Mouse (Mus musculus) heart, embryonic 14.5 days (tissue): Measurements from ENCODE around the gene Tdrd1. TPM values are rescaled to one million over a fixed set of nuclear protein-coding genes. Genes with fewer than 3 reads are reported as not detected.

ENCODE experiments used
- ATAC-seq: fragments of 200-750 bp; cut with Nextera tagmentation; 2 replicates; pipeline ENCODE4 v1.8.0; 2017; ENCODE audit warnings: low read depth, moderate TSS enrichment; ENCODE audit not compliant: insufficient number of reproducible peaks, insufficient read depth, low FRiP score
- H3K27ac ChIP-seq, 2 experiments: fragments of 200-500 bp in 1 of 2; fragments of 300-500 bp in 1 of 2; sonication (generic) in 1 of 2; replicated peaks in 1 of 2; 2 replicates each; pipeline ENCODE4 v1.5.1; 2012 to 2014; ENCODE audit warnings: low read depth in 2 of 2, low read length in 2 of 2, control low read depth in 1 of 2, mild to moderate bottlenecking in 1 of 2, mixed read lengths in 1 of 2; ENCODE audit not compliant: control insufficient read depth in 1 of 2, insufficient read depth in 1 of 2
- H3K27me3 ChIP-seq: fragments of 300-500 bp; sonication (generic); 2 replicates; pipeline ENCODE4 v1.6.1; 2014; ENCODE audit warnings: mild to moderate bottlenecking, low read length, control low read depth; ENCODE audit not compliant: control insufficient read depth, insufficient read depth
- H3K36me3 ChIP-seq: fragments of 300-500 bp; sonication (generic); 2 replicates; pipeline ENCODE4 v1.6.1; 2014; ENCODE audit warnings: mild to moderate bottlenecking, control low read depth, low read length, mixed read lengths; ENCODE audit not compliant: control insufficient read depth, insufficient read depth
- H3K4me1 ChIP-seq, 2 experiments: fragments of 200-500 bp in 1 of 2; fragments of 300-500 bp in 1 of 2; sonication (generic) in 1 of 2; 2 replicates each; pipeline ENCODE4 v1.6.1; 2012 to 2014; ENCODE audit warnings: low read length in 2 of 2, control low read depth in 1 of 2, mixed read lengths in 1 of 2; ENCODE audit not compliant: control insufficient read depth in 2 of 2, insufficient read depth in 2 of 2
- H3K4me2 ChIP-seq: fragments of 300-500 bp; sonication (generic); 2 replicates; pipeline ENCODE4 v1.6.1; 2014; ENCODE audit warnings: mild to moderate bottlenecking, low read length
- H3K4me3 ChIP-seq, 2 experiments: fragments of 200-500 bp in 1 of 2; fragments of 300-500 bp in 1 of 2; sonication (generic) in 1 of 2; 2 replicates each; pipeline ENCODE4 v1.5.1; 2012 to 2014; ENCODE audit warnings: low read length in 2 of 2, mild to moderate bottlenecking in 2 of 2, control low read depth in 1 of 2, low read depth in 1 of 2, moderate library complexity in 1 of 2; ENCODE audit not compliant: control insufficient read depth in 1 of 2, insufficient read depth in 1 of 2
- H3K9ac ChIP-seq: fragments of 300-500 bp; sonication (generic); 2 replicates; pipeline ENCODE4 v1.6.1; 2014; ENCODE audit warnings: mild to moderate bottlenecking, low read length
- H3K9me3 ChIP-seq: fragments of 300-500 bp; sonication (generic); 2 replicates; pipeline ENCODE4 v1.6.1; 2016; ENCODE audit warnings: low read length, control low read depth; ENCODE audit not compliant: control insufficient read depth
- WGBS: fragments of 180-500 bp; shearing (Covaris S2); extraction: QIAGEN DNeasy Blood & Tissue Kit; methylation state at CpG from one replicate; pipeline ENCODE4 v1.1.7; 2014; 5-methylcytosine and 5-hydroxymethylcytosine counted together
- polyA plus RNA-seq: library from polyadenylated mRNA; unstranded; fragments of >200 nt; fragmentation: Nextera tagmentation; extraction: Ambion mirVana; gene quantifications from 2 replicates; pipeline ENCODE4 v1.2.1, GENCODE M21; 2014

The Tdrd1 gene
- polyA plus RNA-seq, 1 experiment from 2014 or later, result 0.47 TPM

- ATAC-seq, result no peak
- Histone ChIP-seq H3K27me3 (no peaks in the 10 kb centered on the region), H3K27ac (no peak overlapping the region), H3K4me2 (no peak overlapping the region), H3K9me3 (peaks cover 3% of the 10 kb centered on the region; the same call in 1 of the 2 replicates), H3K4me3 (no peak overlapping the region), H3K9ac (no peak overlapping the region), H3K4me1 (no peaks in the 10 kb centered on the region), H3K36me3 (no peaks in the 10 kb centered on the region)
- 79% methylated on average over 4 of the region's 4 CpGs for WGBS
Observed at GRCm38 (mm10) chr19:56913761-56914160, 87.8 kb downstream of the Tdrd1 start.

- Histone ChIP-seq H3K4me1 (no peaks in the 10 kb centered on the region), H3K4me2 (no peak overlapping the region), H3K9ac (no peak overlapping the region), H3K9me3 (peaks cover 3% of the 10 kb centered on the region; the same call in 1 of the 2 replicates), H3K27me3 (no peaks in the 10 kb centered on the region), H3K27ac (no peak overlapping the region), H3K4me3 (no peak overlapping the region), H3K36me3 (no peaks in the 10 kb centered on the region)
- WGBS, result 93% methylated on average over 3 of the region's 3 CpGs
- ATAC-seq, result no peak
Observed at GRCm38 (mm10) chr19:56914658-56915057, 88.6 kb downstream of the Tdrd1 start.

GRCm38 (mm10) chr19:56915084-56915483, 89.1 kb downstream of the Tdrd1 start:
- Histone ChIP-seq H3K9me3 (peaks cover 3% of the 10 kb centered on the region; the same call in 1 of the 2 replicates), H3K4me2 (no peak overlapping the region), H3K4me3 (no peak overlapping the region), H3K27me3 (no peaks in the 10 kb centered on the region), H3K4me1 (no peaks in the 10 kb centered on the region), H3K27ac (no peak overlapping the region), H3K9ac (no peak overlapping the region), H3K36me3 (no peaks in the 10 kb centered on the region)
- 66% methylated on average over 6 of the region's 6 CpGs for WGBS
- ATAC-seq, result no peak

Other genes with a start within 250 kb of the Tdrd1 start
- gene Adrb1, start 104.0 kb upstream of the Tdrd1 start, polyA plus RNA-seq, result 6.5 and 8.2 TPM in 2 replicates
- gene Ccdc186, start 4.0 kb upstream of the Tdrd1 start, polyA plus RNA-seq, result 19.2 and 20.4 TPM in 2 replicates
- gene Vwa2, start 48.0 kb downstream of the Tdrd1 start, polyA plus RNA-seq, result 0.11 TPM in 1 of 2 replicates, not detected in the other
- gene Afap1l2, start 182.0 kb downstream of the Tdrd1 start, polyA plus RNA-seq, result 0.84 and 0.88 TPM in 2 replicates